Mouse (Mus musculus): Measurements from ENCODE around the gene Cmtm4.

GRCm38 (mm10) chr8:104375959-104376358 is 19.6 kb downstream of the Cmtm4 start:
- TF ChIP-seq ZC3H11A (IDR thresholded peaks at IDR 0.05; ENCODE audit: borderline replicate concordance, low read depth, low read length) (no peak), HCFC1 (IDR thresholded peaks at IDR 0.05; ENCODE audit: borderline replicate concordance, insufficient read depth, low read length) (no peak), ZNF384 (IDR thresholded peaks at IDR 0.05; ENCODE audit: low read depth, low read length) (no peak), CHD2 (IDR thresholded peaks at IDR 0.05; ENCODE audit: low read depth, low read length) (no peak), MAFK (IDR thresholded peaks at IDR 0.05; ENCODE audit: insufficient read depth, low read depth, low read length) (no peak)

All from ES-E14 (cell line).